Mouse (Mus musculus) testis, postnatal 14 days (tissue): ENCODE results near the gene Ccdc148.

ENCODE experiments used
- DNase-seq: peaks from one replicate; pipeline ENCODE4 v3.0.0; 2021; ENCODE audit warnings: low spot score

The Ccdc148 gene

GRCm38 (mm10) chr2:59049686-59050085, 110.8 kb downstream of the Ccdc148 start:
- no peak for DNase-seq

DNA sequence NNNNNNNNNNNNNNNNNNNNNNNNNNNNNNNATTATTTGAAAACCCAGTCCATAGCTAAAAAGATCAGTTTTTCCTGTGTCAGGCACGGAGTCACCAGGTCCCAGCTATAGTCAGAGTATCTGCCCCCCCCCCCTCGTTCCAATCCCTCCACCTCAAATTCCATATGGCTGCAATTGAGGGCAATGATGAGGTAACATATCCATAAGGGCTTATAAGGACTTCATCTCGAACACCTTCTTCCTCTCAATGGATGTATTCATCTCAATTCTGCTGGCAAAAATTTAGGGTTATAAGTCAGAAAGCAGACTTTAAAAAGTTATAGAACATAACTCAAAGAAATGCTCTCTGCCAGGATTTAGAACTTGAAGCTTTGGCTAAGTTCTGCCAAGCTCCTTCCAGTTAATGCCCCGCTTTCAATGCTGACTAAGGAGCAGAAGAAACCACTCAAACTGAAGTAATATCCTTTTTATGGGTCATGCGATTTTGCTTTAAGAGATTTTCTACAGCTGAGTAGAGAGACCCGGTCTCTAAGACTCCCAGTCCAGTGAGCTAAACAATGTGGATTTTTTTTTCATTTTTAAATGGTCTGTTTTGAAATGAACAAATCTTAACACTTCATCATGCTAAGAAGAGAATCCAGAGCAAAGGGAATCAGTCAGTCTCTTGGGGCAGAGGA, 111.6 kb downstream of the Ccdc148 start:
- DNase-seq: no peak

- DNase-seq: peak; percentile 5
Observed at GRCm38 (mm10) chr2:59043313-59044032, 117.0 kb downstream of the Ccdc148 start.

GRCm38 (mm10) chr2:59042616-59043015, 117.9 kb downstream of the Ccdc148 start:
- DNase-seq: no peak

- DNase-seq: no peak
Observed at GRCm38 (mm10) chr2:59036433-59036832, 124.0 kb downstream of the Ccdc148 start.

DNA sequence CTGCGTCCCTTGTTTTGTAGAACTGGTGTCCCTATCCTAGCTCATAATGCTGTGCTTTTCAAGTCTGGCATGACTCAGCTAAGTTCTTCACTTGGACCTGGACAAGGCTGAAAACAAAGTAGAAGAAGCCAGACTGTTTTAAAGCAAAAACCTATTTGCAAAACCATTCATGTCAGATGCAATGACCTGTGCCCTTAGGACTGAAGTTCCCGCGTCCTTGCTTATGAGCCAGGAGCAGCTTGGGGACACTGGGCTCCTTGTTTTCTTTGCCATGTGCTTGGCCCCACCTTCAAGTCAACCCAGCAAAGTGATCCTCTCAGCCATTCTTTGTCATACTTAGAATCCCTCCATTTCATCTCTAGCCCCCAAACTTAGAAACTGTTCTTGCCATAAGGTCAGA, 125.3 kb downstream of the Ccdc148 start:
- no peak for DNase-seq

GRCm38 (mm10) chr2:59034281-59034680, 126.2 kb downstream of the Ccdc148 start:
- DNase-seq: no peak

DNA sequence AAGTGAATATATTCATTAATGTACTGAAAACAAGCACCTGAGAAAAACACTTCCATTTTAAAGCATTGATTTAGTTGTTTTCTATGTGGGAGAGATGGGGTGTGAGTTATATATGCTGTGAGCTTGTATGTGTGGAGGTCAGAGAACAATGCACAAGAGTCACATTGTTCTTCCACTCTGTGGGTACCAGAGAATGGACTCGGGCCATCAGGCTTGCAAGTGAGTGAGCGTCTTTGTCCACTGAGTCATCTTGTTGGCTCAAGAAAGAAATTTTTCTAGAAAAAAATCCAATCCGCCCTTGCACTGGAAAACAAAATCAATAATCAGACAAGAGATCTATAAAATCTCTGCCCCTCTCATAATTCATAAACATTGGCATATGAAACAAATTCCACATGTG, 135.9 kb downstream of the Ccdc148 start:
- no peak for DNase-seq

DNA sequence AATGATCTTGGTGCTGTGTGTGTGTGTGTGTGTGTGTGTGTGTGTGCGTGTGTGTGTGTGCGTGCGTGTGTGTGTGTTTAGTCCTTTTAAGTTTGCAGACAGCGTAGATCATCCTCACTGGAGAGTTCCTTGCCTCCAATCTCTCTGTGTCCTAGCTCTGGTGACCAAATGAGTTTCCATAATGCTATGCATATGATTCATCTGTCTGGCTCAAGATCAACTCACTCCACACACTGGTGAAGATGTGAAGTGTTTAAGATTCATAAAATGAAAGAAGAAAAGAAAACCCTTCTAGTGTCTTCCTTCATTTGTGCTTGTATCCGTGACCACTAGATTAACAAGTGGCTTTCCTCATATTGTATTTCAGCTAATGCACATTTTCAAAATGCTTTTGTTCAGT, 153.1 kb downstream of the Ccdc148 start:
- no peak for DNase-seq

DNA sequence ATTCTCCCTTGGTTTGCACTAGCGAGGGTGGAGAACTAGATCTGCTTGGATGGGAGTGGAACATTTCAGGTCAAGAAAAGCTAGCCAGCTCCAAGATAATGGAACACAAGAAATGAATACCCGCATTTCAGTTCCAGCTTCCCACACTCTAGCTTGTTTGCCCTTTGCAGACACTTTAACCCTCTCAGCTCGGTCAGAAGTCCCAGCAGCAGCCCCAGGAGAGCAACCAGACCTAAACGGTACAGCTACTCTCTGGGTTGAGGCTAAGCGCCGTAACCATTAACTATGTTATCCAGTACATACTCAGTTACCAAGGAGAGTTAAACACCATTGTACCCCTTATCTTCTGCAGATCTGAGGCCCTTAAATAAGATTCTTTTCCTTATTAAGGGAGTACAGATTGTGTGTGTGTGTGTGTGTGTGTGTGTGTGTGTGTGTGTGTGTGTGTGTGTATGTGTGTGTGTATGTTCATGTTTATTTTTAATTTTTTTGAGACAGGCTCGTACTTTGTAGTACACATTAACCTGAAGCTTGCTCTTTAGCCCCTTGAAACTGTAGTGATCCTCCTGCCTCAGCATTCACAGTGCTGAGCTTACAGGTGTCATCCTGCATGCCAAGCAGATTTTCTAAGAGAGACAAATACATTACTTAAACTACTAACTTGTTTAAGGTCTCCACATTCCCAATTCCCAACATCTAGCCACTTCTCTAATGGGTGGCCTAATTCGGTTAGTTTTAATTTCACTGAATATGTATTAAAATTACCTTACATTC, 153.7 kb downstream of the Ccdc148 start:
- DNase-seq: no peak

DNA sequence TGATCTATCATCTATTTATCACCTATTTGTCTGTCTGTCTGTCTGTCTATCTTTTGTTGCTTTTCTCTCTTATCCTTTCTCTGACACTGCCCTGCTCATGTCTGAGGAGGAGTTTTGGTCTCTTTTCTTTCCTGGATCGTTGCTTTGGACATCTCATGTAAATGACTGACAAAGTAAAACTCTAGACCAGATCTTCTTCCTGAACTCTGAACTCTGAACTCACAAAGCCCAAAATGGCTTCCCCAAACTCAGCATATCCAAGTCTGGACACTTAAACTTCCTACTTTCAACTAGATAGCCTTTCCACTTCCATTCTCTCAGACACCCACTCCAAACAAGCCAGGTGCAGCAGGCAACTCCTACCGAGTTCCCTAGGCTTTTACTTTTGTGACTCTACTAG, 163.3 kb downstream of the Ccdc148 start:
- DNase-seq: no peak

DNA sequence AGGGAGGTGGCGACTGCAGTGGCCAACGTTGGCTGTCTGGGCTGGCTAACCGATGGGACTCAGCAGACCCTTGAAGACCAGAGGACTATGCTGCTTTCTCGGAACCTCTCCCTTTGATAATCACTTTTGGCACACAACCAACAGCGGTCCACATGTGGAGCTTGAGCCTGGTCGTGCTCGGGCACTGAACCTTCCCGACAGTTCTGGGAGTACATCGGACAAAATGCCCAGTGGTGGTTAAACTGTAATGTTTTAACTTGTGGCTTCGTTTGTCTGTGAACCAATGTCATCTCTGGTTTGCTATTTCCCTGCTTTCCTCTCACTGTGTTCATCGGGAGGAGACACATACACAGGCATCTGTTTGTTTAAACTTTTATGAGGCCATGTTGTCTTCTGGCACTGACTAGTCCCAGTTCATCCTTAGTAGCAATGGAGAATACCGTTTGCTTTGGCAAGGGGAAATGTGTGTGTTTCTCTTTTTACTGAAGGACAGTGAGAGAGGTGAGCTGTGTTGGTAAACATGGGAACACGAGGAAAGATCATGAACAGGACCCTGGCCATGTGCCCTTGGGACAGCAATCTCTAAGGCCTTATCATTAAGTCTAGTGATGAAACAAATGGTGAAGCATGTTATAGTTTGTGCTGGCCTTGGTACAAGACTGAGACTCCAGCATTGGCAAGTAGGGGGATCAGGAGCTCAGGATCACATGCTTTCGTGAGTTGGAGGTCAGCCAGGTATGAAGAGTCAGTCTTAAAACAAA, 167.9 kb downstream of the Ccdc148 start:
- DNase-seq: no peak

DNA sequence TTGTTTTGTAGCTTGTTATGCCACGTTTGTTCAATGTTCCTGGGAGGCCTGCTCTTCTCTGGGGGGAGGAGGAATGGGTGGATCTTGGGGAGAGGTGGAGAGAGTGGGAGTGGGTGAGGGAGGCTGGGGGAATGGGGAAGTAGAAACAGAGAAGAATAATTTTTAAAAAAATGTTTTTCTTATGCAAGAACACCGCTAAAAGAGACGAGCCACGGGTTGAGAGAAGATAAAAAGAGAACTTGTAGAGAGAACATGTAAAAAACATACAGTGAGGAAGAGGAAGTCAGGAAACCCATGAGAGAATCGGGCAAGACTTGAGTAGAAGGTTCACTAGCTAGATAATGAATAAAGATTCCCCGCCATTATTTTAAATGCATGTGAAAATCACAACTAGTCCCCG, 182.4 kb downstream of the Ccdc148 start:
- DNase-seq: no peak

DNA sequence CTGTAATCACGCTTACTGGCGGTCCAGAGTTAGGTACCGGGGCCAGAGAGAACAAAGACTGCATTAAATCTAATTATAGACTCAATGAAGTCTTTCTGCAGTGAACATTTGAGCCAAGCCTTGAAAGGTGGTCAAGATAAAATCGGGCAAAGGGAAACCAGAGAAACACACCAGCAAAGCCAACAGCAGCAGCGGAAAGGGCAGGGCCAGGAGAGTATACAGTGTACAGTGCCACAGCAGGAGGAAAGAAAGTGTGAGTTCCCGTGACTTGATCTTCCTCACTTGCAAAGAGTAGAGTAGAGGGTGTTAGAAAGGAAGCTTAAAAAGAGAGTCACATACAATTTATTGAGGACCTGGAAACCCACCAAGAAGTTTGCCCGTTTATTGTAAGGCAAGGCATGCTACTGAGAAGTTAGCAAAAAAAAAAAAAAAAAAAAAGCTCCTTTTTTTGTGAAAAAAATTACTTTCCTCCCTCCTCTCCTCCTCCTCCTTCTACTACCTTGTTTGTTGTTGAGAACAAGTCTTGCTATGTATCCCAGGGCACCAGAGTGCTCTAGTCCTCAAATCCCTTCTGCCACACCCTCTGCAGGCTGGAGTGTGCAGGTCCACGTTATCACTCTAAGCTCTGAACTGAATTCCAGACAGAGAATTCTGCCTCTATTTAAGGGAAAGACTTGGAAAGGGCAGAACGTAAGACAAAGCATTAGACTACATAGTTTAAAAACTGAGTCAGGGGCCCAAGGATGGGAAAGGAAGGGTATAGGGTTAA, 188.8 kb downstream of the Ccdc148 start:
- DNase-seq: no peak

DNA sequence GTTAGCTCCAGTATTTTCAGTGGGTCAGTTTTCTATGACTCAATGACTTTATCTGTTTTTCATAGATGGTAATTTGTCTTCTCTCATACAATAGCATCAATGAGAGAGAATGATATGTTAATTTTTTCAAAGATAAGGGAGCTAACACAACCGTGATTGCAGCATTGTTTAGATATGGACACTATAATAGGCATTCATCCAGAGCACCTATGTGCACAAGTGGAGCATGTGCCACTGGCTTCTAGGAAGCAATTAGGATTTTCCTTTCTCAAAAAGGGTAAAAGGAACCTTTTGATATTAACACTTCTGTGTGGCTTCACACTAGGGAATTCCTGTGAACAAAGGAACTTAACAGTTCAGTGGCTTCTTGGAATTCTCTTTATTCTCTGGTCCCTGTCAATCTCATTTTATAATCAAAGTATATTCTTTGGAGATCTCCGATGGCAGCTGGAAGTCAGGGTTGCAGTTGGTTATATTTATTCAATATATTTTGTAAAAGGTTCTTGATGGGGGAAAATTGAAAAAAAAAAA, 203.6 kb downstream of the Ccdc148 start:
- DNase-seq: no peak

- DNase-seq: no peak
Observed at GRCm38 (mm10) chr2:58956351-58956750, 204.1 kb downstream of the Ccdc148 start.

DNA sequence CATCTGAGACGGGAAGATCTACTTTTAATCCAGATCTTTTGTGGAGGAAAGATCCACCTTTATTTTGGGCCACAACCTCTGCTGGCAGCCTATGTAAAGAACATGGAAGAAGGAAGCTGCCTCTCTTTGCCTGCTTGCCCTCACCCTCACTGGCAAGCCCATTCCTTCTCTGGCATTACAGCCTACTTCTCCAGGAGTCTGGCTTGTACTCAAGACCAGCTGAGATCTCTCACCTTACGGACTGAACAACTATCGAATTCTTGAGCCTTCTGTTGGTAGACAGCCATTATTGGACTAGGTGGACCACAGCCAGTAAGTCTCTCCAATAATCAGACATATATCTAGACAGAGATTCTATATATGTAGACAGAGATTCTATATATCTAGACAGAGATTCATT, 208.4 kb downstream of the Ccdc148 start:
- no peak for DNase-seq

DNA sequence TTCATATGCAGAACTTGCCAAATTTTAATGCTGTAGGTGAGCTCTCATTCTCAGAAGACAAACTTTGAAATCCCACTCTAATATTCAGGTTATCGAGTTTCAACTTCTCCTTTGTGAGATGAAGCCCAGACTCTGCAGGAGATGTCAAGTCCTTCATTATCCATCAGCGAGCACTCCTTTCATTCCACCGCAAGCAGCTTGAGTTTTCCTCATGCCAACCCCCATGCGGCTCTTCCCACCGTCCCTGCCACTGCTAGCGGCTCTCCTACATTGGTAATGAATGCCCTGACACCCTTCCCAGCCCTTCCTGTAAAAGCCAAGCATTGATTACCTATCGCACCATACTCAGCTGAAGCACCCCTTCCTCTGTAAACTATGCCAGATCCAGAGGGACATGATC, 211.7 kb downstream of the Ccdc148 start:
- DNase-seq: no peak

DNA sequence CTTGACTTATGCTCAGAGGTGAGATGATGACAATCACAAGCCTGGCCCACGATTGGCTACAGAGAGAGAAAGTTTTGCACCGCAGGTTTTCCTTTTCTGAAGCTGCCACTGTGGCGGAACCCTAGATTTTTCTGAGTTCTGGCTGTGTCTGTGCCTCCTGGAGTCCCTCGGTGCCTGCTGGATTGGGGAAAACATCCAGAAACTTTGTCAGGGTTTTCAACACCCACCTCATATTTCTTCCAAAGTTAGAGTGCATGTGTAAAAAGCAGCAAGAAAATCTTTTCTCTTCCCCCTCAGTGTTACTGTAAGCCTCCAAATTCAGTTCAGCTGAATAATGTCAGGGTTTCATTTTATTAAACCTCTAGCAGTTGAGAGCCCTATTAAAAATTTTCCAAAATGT, 219.1 kb downstream of the Ccdc148 start:
- no peak for DNase-seq

GRCm38 (mm10) chr2:58925551-58925950, 234.9 kb downstream of the Ccdc148 start:
- DNase-seq: no peak

GRCm38 (mm10) chr2:58918351-58918750, 242.1 kb downstream of the Ccdc148 start:
- DNase-seq: no peak
